In genomic region chr14:37950212-37950876, GRCm38 (mm10) we compare ENCODE assay signal across 11 mouse cellular contexts.
DNase-seq lines count a peak whose midpoint lies in the region; ATAC-seq and TF ChIP-seq lines count a peak whose summit lies in the region.
"Had no signal": no experiment of that assay in that cellular context is flagged by ENCODE, and none has a peak within 500 bp of the region (broad histone marks: within the 10 kb centered on the region; RNA-seq: fewer than 3 reads in every experiment).

No protein-coding gene starts in this region.

- H3K4me3 ChIP-seq in kidney, postnatal 0 days (replicated peaks; ENCODE audit: low read depth, low read length): no peak overlapping the region
- no peak overlapping the region for H3K4me3 ChIP-seq in embryonic facial prominence, embryonic 11.5 days (ENCODE audit: low read depth, low read length)
- H3K4me3 ChIP-seq: stomach, embryonic 15.5 days had no signal

- no peak for ATAC-seq in kidney, postnatal 0 days (replicated peaks; ENCODE audit: low FRiP score, low read depth)
- no peak for ATAC-seq in embryonic facial prominence, embryonic 11.5 days (replicated peaks; ENCODE audit: insufficient number of reproducible peaks, low FRiP score, low TSS enrichment, low read depth)

- H3K9ac ChIP-seq in kidney, postnatal 0 days (ENCODE audit: low read depth, low read length): no peak overlapping the region
- H3K9ac ChIP-seq in embryonic facial prominence, embryonic 11.5 days (replicated peaks; ENCODE audit: low read length): no peak overlapping the region
- H3K9ac ChIP-seq: stomach, embryonic 15.5 days had no signal

- DNase-seq in kidney, postnatal 0 days (ENCODE audit: low spot score): peak; percentile 2
- DNase-seq in kidney, adult 9 months: no peak
- peak; percentile 1 to 2 for DNase-seq in right cerebral cortex, adult 2 months (ENCODE audit: low spot score in 2 of 2)
- DNase-seq in right cerebral cortex, postnatal 25 days: no peak
- peak; percentile 20 for DNase-seq in embryonic facial prominence, embryonic 11.5 days (ENCODE audit: low spot score)
- DNase-seq in right cerebral cortex, postnatal 4 days: peak; percentile 10
- DNase-seq in natural killer cell, adult 2 months (ENCODE audit: low spot score in 2 of 2): no peak
- DNase-seq in gastrocnemius, postnatal 4 days (ENCODE audit: low spot score in 2 of 2): no peak
- DNase-seq: heart, adult 11 months; lung, postnatal 14 days had no signal

- no peak overlapping the region for H3K4me2 ChIP-seq in kidney, postnatal 0 days (ENCODE audit: low read length)
- no peak overlapping the region for H3K4me2 ChIP-seq in embryonic facial prominence, embryonic 11.5 days (ENCODE audit: low read depth, low read length)
- H3K4me2 ChIP-seq: stomach, embryonic 15.5 days had no signal

- H3K36me3 ChIP-seq in kidney, postnatal 0 days (ENCODE audit: insufficient read depth, low read length): no peaks in the 10 kb centered on the region
- H3K36me3 ChIP-seq in embryonic facial prominence, embryonic 11.5 days (replicated peaks; ENCODE audit: control insufficient read depth, insufficient read depth, low read depth, low read length): no peaks in the 10 kb centered on the region
- H3K36me3 ChIP-seq: stomach, embryonic 15.5 days had no signal

- peak; percentile 59 for TF ChIP-seq CTCF in kidney, postnatal 0 days (IDR thresholded peaks at IDR 0.05; ENCODE audit: low read depth)

- 84% methylated on average over 2 of the region's 2 CpGs for WGBS in kidney, postnatal 0 days
- 97% methylated on average over 2 of the region's 2 CpGs for WGBS in embryonic facial prominence, embryonic 11.5 days

- no peaks in the 10 kb centered on the region for H3K4me1 ChIP-seq in kidney, postnatal 0 days (replicated peaks; ENCODE audit: insufficient read depth, low read length)
- no peaks in the 10 kb centered on the region for H3K4me1 ChIP-seq in embryonic facial prominence, embryonic 11.5 days (ENCODE audit: control insufficient read depth, insufficient read depth, low read length)
- H3K4me1 ChIP-seq: stomach, embryonic 15.5 days had no signal

- H3K27ac ChIP-seq in kidney, postnatal 0 days: no peak overlapping the region
- no peak overlapping the region for H3K27ac ChIP-seq in embryonic facial prominence, embryonic 11.5 days (replicated peaks; ENCODE audit: low read depth, low read length)
- H3K27ac ChIP-seq: stomach, embryonic 15.5 days had no signal

- H3K9me3 ChIP-seq in kidney, postnatal 0 days (replicated peaks; ENCODE audit: low read length): no peaks in the 10 kb centered on the region
- no peaks in the 10 kb centered on the region for H3K9me3 ChIP-seq in embryonic facial prominence, embryonic 11.5 days (replicated peaks; ENCODE audit: control insufficient read depth, low read length)
- H3K9me3 ChIP-seq: stomach, embryonic 15.5 days had no signal

- no peaks in the 10 kb centered on the region for H3K27me3 ChIP-seq in kidney, postnatal 0 days (ENCODE audit: insufficient read depth, low read length)
- no peaks in the 10 kb centered on the region for H3K27me3 ChIP-seq in embryonic facial prominence, embryonic 11.5 days (ENCODE audit: control insufficient read depth, insufficient read depth, low read length)
- H3K27me3 ChIP-seq: stomach, embryonic 15.5 days had no signal

Comparison
In these comparisons a context has a peak if more than half of its experiments do, and no peak if none do; other contexts are left out.
1. DNase-seq: peak in kidney, postnatal 0 days (single experiment), right cerebral cortex, adult 2 months (2 of 2), embryonic facial prominence, embryonic 11.5 days (single experiment) and right cerebral cortex, postnatal 4 days (single experiment); none in kidney, adult 9 months (single experiment), right cerebral cortex, postnatal 25 days (single experiment), natural killer cell, adult 2 months (0 of 2) and gastrocnemius, postnatal 4 days (0 of 2).